In genomic region chr19:40716981-40717380, GRCm38 (mm10) we compare ENCODE assay signal across 23 mouse cellular contexts. TPM values are rescaled to one million over a fixed set of nuclear protein-coding genes. Genes with fewer than 3 reads are reported as not detected.
A peak's percentile ranks its signal among the peaks of the same experiment; 100 is the strongest.
DNase-seq lines count a peak whose midpoint lies in the region; ATAC-seq and TF ChIP-seq lines count a peak whose summit lies in the region.
"Had no signal": no experiment of that assay in that cellular context is flagged by ENCODE, and none has a peak within 500 bp of the region (broad histone marks: within the 10 kb centered on the region; RNA-seq: fewer than 3 reads in every experiment).

No protein-coding gene starts in this region.

- no peak overlapping the region for H3K4me2 ChIP-seq in forebrain, embryonic 11.5 days (ENCODE audit: low read depth, low read length, severe bottlenecking)
- no peak overlapping the region for H3K4me2 ChIP-seq in heart, embryonic 11.5 days
- no peak overlapping the region for H3K4me2 ChIP-seq in heart, postnatal 0 days (ENCODE audit: low read depth, low read length)
- H3K4me2 ChIP-seq: embryonic facial prominence, embryonic 15.5 days; forebrain, embryonic 12.5 days; hindbrain, embryonic 15.5 days had no signal

- H3K27ac ChIP-seq in forebrain, embryonic 11.5 days (ENCODE audit: low read depth, low read length): no peak overlapping the region
- no peak overlapping the region for H3K27ac ChIP-seq in forebrain, embryonic 10.5 days
- H3K27ac ChIP-seq in heart, embryonic 11.5 days (ENCODE audit: low read depth, low read length): no peak overlapping the region
- H3K27ac ChIP-seq in heart, postnatal 0 days (ENCODE audit: low read depth): peak overlapping the region; percentile 17
- H3K27ac ChIP-seq: embryonic facial prominence, embryonic 15.5 days; forebrain, embryonic 12.5 days; hindbrain, embryonic 15.5 days had no signal

- no peaks in the 10 kb centered on the region for H3K27me3 ChIP-seq in forebrain, embryonic 11.5 days (ENCODE audit: control insufficient read depth, insufficient read depth, low read length)
- no peaks in the 10 kb centered on the region for H3K27me3 ChIP-seq in forebrain, embryonic 10.5 days (ENCODE audit: poor library complexity, severe bottlenecking)
- H3K27me3 ChIP-seq in heart, embryonic 11.5 days (ENCODE audit: control insufficient read depth, insufficient read depth, low read length): no peaks in the 10 kb centered on the region
- no peaks in the 10 kb centered on the region for H3K27me3 ChIP-seq in heart, postnatal 0 days (ENCODE audit: control insufficient read depth, insufficient read depth, low read length)
- H3K27me3 ChIP-seq: embryonic facial prominence, embryonic 15.5 days; forebrain, embryonic 12.5 days; hindbrain, embryonic 15.5 days had no signal

- TF ChIP-seq EP300 in heart, postnatal 0 days (IDR thresholded peaks at IDR 0.05; ENCODE audit: low read depth): no peak

- no peaks in the 10 kb centered on the region for H3K36me3 ChIP-seq in forebrain, embryonic 11.5 days (ENCODE audit: control insufficient read depth, insufficient read depth, low read length)
- no peaks in the 10 kb centered on the region for H3K36me3 ChIP-seq in forebrain, embryonic 10.5 days (replicated peaks)
- H3K36me3 ChIP-seq in heart, embryonic 11.5 days (ENCODE audit: control insufficient read depth, insufficient read depth, low read length): no peaks in the 10 kb centered on the region
- H3K36me3 ChIP-seq in heart, postnatal 0 days (replicated peaks; ENCODE audit: control insufficient read depth, insufficient read depth, low read length): no peaks in the 10 kb centered on the region
- H3K36me3 ChIP-seq: embryonic facial prominence, embryonic 15.5 days; forebrain, embryonic 12.5 days; G1E; hindbrain, embryonic 15.5 days had no signal

- no peak for TF ChIP-seq CTCF in heart, postnatal 0 days (IDR thresholded peaks at IDR 0.05; ENCODE audit: low read depth)

- no peak overlapping the region for H3K4me3 ChIP-seq in forebrain, embryonic 11.5 days (ENCODE audit: low read depth, low read length)
- no peak overlapping the region for H3K4me3 ChIP-seq in forebrain, embryonic 10.5 days
- no peak overlapping the region for H3K4me3 ChIP-seq in heart, embryonic 11.5 days (ENCODE audit: low read depth, low read length)
- H3K4me3 ChIP-seq in heart, postnatal 0 days (ENCODE audit: low read depth, low read length): no peak overlapping the region
- H3K4me3 ChIP-seq: embryonic facial prominence, embryonic 15.5 days; erythroblast, embryonic 14.5 days; forebrain, embryonic 12.5 days; hindbrain, embryonic 15.5 days had no signal

- intact Hi-C loops in left cerebral cortex, postnatal 4 days (cut with DNase I): no loop called here

- H3K9ac ChIP-seq in forebrain, embryonic 11.5 days (ENCODE audit: low read length): no peak overlapping the region
- peak overlapping the region; percentile 39; the same call in 1 of the 2 replicates for H3K9ac ChIP-seq in heart, embryonic 11.5 days (ENCODE audit: low read depth, low read length)
- no peak overlapping the region for H3K9ac ChIP-seq in heart, postnatal 0 days (replicated peaks; ENCODE audit: low read depth, low read length)
- H3K9ac ChIP-seq: embryonic facial prominence, embryonic 15.5 days; forebrain, embryonic 12.5 days; hindbrain, embryonic 15.5 days had no signal

- 92% methylated on average over 6 of the region's 6 CpGs for WGBS in forebrain, embryonic 11.5 days
- WGBS in forebrain, embryonic 10.5 days: 84% methylated on average over 6 of the region's 6 CpGs
- 49% methylated on average over 6 of the region's 6 CpGs for WGBS in heart, embryonic 11.5 days (ENCODE audit: insufficient replicate concordance)
- 29% methylated on average over 6 of the region's 6 CpGs for WGBS in heart, postnatal 0 days

- H3K4me1 ChIP-seq in forebrain, embryonic 11.5 days (replicated peaks; ENCODE audit: control insufficient read depth, insufficient read depth, low read length): no peaks in the 10 kb centered on the region
- peaks cover 6% of the 10 kb centered on the region for H3K4me1 ChIP-seq in forebrain, embryonic 10.5 days
- H3K4me1 ChIP-seq in heart, embryonic 11.5 days (ENCODE audit: control insufficient read depth, insufficient read depth, low read length): peaks cover 5% of the 10 kb centered on the region; the same call in 1 of the 2 replicates
- peaks cover 8% of the 10 kb centered on the region; the same call in 1 of the 2 replicates for H3K4me1 ChIP-seq in heart, postnatal 0 days (ENCODE audit: control insufficient read depth, insufficient read depth)
- H3K4me1 ChIP-seq: embryonic facial prominence, embryonic 15.5 days; hindbrain, embryonic 15.5 days had no signal

- peak; percentile 22 for DNase-seq in forebrain, embryonic 11.5 days (ENCODE audit: low spot score)
- DNase-seq in forebrain, embryonic 10.5 days (ENCODE audit: extremely low spot score, low spot score): no peak
- peak; percentile 52 for DNase-seq in heart, adult 8-10 months (ENCODE audit: low spot score)
- no peak for DNase-seq in heart, postnatal 4 days
- no peak for DNase-seq in heart, postnatal 0 days (ENCODE audit: low spot score)
- no peak for DNase-seq in left cerebral cortex, postnatal 4 days
- DNase-seq: adrenal gland, postnatal 10 days; B cell, adult 2 months; cerebellum, adult 11 months; cerebellum, adult 8-10 months; cerebellum, postnatal 14 days; embryo, embryonic 11 days; gastrocnemius, postnatal 10 days had no signal

- no peaks in the 10 kb centered on the region for H3K9me3 ChIP-seq in forebrain, embryonic 11.5 days (ENCODE audit: control insufficient read depth, low read length)
- H3K9me3 ChIP-seq in forebrain, embryonic 10.5 days: no peaks in the 10 kb centered on the region
- no peaks in the 10 kb centered on the region for H3K9me3 ChIP-seq in heart, embryonic 11.5 days (replicated peaks; ENCODE audit: control insufficient read depth, low read length)
- no peaks in the 10 kb centered on the region for H3K9me3 ChIP-seq in heart, postnatal 0 days (replicated peaks; ENCODE audit: control insufficient read depth, low read length)
- H3K9me3 ChIP-seq: embryonic facial prominence, embryonic 15.5 days; forebrain, embryonic 12.5 days; G1E; hindbrain, embryonic 15.5 days had no signal

- no peak for ATAC-seq in forebrain, embryonic 11.5 days (replicated peaks; ENCODE audit: low FRiP score)
- ATAC-seq in heart, embryonic 11.5 days (replicated peaks; ENCODE audit: insufficient number of reproducible peaks, low FRiP score, low TSS enrichment): no peak
- peak; percentile 44 for ATAC-seq in heart, postnatal 0 days (ENCODE audit: insufficient read depth, low read depth)
- ATAC-seq: CD4-positive, CD25-positive, alpha-beta regulatory T cell, adult 4 months; forebrain, embryonic 16.5 days; intestine, embryonic 16.5 days had no signal

RNA-seq across cellular contexts. Expression of gene Cc2d2b, which starts 31.6 kb away (rescaled TPM):
- 0.11 and 0.12 TPM in 2 replicates for polyA plus RNA-seq in forebrain, embryonic 11.5 days (2014; fragmentation: Nextera tagmentation; extraction: Ambion mirVana)
- polyA plus RNA-seq in forebrain, embryonic 10.5 days (2016; fragmentation: Nextera tagmentation; extraction: Ambion mirVana): 0.05 and 0.06 TPM in 2 replicates
- not detected for total RNA-seq in heart, adult 8-10 months (2022)
- total RNA-seq in heart, postnatal 4 days (2021): not detected
- 0.57 TPM in 1 of 2 replicates, not detected in the other for polyA plus RNA-seq in heart, embryonic 11.5 days (2014; fragmentation: Nextera tagmentation; extraction: Ambion mirVana)
- not detected in 2 replicates for total RNA-seq in heart, postnatal 0 days (2014; rRNA removed; ENCODE audit: low replicate concordance)
- polyA plus RNA-seq in heart, postnatal 0 days (2015; fragmentation: Nextera tagmentation; extraction: Ambion mirVana): 0.05 TPM in 1 of 2 replicates, not detected in the other
- 1 to 10 TPM; 1.2 to 1.4 TPM for total RNA-seq in left cerebral cortex, postnatal 4 days (2021)
- total RNA-seq: gastrocnemius, postnatal 10 days; gastrocnemius, postnatal 4 days had no signal
- polyA plus RNA-seq: embryonic facial prominence, embryonic 15.5 days; erythroblast, embryonic 14.5 days; intestine, embryonic 16.5 days had no signal

Comparison
In these comparisons a context has a peak if more than half of its experiments do, and no peak if none do; other contexts are left out.
1. DNase-seq: peak in forebrain, embryonic 11.5 days (single experiment) and heart, adult 8-10 months (single experiment); none in forebrain, embryonic 10.5 days (single experiment), heart, postnatal 4 days (single experiment), heart, postnatal 0 days (single experiment) and left cerebral cortex, postnatal 4 days (single experiment).